Mouse (Mus musculus) cerebellum, adult 2 months (tissue): ENCODE measurements around the gene 1700019D03Rik. TPM values are rescaled to one million over a fixed set of nuclear protein-coding genes. Genes with fewer than 3 reads are reported as not detected.
A peak's percentile ranks its signal among the peaks of the same experiment; 100 is the strongest.

ENCODE experiments used
- DNase-seq, 2 experiments: peaks; one replicate each; pipeline ENCODE4 v3.0.0; 2021
- H3K27ac ChIP-seq: fragments of 200-500 bp; 2 replicates; pipeline ENCODE4 v1.5.1; 2012; ENCODE audit warnings: low read length, control low read depth, inconsistent platforms; ENCODE audit not compliant: insufficient read depth
- H3K27me3 ChIP-seq: fragments of 200-500 bp; 2 replicates; pipeline ENCODE4 v1.6.1; 2012; ENCODE audit warnings: inconsistent platforms, mild to moderate bottlenecking, low read length, moderate library complexity; ENCODE audit not compliant: control insufficient read depth, insufficient read depth
- H3K4me1 ChIP-seq: fragments of 200-500 bp; 2 replicates; pipeline ENCODE4 v1.6.1; 2011; ENCODE audit warnings: low read length; ENCODE audit not compliant: control insufficient read depth, insufficient read depth
- H3K4me3 ChIP-seq: fragments of 200-500 bp; replicated peaks from 2 replicates; pipeline ENCODE3; 2011; ENCODE audit warnings: mild to moderate bottlenecking, low read depth, low read length, control low read depth; ENCODE audit not compliant: insufficient read depth
- CTCF ChIP-seq: fragments of 200-500 bp; IDR thresholded peaks from 2 replicates; pipeline ENCODE4 v1.5.1; 2011; ENCODE audit warnings: low read depth, mild to moderate bottlenecking, control low read depth, low read length, moderate library complexity, borderline replicate concordance; ENCODE audit not compliant: insufficient read depth
- POLR2A ChIP-seq: fragments of 200-500 bp; IDR thresholded peaks from 2 replicates; pipeline ENCODE4 v1.6.1; 2011; ENCODE audit warnings: low read length, control low read depth, borderline replicate concordance; ENCODE audit not compliant: insufficient read depth
- WGBS: fragments of 180-500 bp; shearing (Covaris S2); methylation state at CpG from one replicate; pipeline ENCODE4 v1.1.7; 2018; 5-methylcytosine and 5-hydroxymethylcytosine counted together
- polyA plus RNA-seq: library from polyadenylated mRNA; depleted of rRNA; stranded (reverse); fragments of >200 nt; gene quantifications from 2 replicates; pipeline ENCODE4 v1.2.3, GENCODE M21; 2012

1700019D03Rik gene
- polyA plus RNA-seq, 1 experiment = 13.9 TPM

DNA sequence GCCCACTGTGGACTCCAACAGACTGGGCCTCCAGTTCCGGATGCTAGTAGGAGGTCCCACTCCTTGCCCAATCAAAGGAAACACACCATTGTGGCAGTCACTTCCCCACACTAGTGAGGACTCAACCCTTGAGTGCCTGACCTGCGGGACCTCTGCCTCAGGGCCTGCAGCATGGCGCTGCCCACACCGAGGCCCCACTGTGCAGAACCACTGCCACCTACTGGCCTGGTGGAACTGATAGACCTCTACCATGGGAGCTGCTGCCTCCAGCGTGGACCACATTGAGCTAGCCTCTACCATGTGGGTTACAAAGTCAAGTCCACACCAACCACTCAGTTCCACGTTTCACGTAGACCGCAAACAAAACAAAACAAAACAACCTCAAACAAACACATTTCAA lies 55.4 kb downstream of the 1700019D03Rik start:
- 79% methylated on average over 8 of the region's 8 CpGs for WGBS
- H3K27ac ChIP-seq = no peak overlapping the region

DNA sequence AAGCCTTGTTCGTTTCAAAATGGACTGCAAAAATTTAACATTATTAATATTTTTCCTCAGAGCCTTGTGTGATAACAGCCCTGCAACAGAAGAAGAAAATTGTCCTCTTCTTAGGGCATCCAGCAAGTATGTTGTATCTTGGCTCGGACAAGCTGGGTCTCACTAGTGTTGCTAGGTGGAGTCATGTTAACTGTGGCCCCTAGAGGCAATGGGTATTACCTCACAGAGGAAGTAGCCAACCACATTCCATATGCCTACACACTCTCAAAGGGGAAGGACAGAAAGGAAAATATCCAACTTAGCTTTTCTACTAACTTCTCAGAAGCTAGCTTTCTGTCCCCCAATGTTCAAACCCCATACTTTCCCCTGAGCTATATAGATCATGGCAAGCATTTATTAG lies 56.9 kb downstream of the 1700019D03Rik start:
- H3K4me3 ChIP-seq = no peak overlapping the region
- no peaks in the 10 kb centered on the region for H3K4me1 ChIP-seq
- TF ChIP-seq CTCF (no peak), POLR2A (no peak)
- no peaks in the 10 kb centered on the region for H3K27me3 ChIP-seq
- DNase-seq = no peak
- H3K27ac ChIP-seq = no peak overlapping the region
- 87% methylated on average over 2 of the region's 2 CpGs for WGBS

More for the DNA sequence above, 55.4 kb downstream of the 1700019D03Rik start:
- DNase-seq = no peak
- Histone ChIP-seq H3K4me1 (no peaks in the 10 kb centered on the region), H3K4me3 (no peak overlapping the region), H3K27me3 (no peaks in the 10 kb centered on the region)
- no peak for TF ChIP-seq CTCF
- no peak for TF ChIP-seq POLR2A

DNA sequence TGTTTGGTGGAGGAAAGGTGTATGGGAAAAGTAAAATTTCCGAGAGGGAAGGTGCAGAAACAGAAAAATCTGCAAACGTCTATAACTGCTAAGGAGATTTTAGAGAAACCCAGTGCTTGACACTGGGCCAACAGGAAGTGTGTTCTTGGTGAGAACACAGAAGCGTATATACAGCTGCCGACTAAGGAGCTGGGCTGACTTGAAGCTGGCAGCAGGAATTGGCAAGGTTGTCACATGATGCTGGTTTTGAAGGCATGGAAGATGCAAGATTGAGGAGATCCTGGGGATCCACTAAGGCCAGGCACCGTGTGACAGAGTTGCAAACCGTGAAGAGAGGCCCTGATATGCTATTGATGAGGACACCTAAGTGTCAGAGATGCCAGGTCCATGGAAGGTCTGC lies 59.8 kb downstream of the 1700019D03Rik start:
- WGBS = 59% methylated on average over 6 of the region's 6 CpGs
- Histone ChIP-seq H3K27ac (no peak overlapping the region), H3K4me1 (no peaks in the 10 kb centered on the region), H3K4me3 (no peak overlapping the region), H3K27me3 (no peaks in the 10 kb centered on the region)
- DNase-seq = no peak
- no peak for TF ChIP-seq POLR2A
- TF ChIP-seq CTCF = no peak

DNA sequence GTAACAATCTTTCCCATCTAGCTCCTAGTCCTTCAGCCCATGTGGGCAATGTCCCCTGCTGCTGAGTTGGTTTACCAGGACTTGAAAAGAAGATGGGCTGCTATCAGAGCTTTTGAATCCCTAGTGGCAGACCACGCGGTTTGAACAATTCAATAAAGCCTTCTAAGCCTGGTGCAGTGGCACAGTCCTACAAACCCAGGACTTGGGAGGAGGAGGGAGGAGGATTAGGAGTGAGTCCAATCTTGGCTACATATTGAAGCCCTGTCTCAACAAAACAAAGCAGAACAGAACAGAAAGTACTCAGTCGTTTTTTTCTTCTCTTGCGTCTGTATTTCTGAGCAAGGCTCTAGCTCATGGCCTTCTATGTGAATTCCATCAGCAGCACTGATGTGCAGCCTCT lies 63.2 kb downstream of the 1700019D03Rik start:
- TF ChIP-seq CTCF (no peak), POLR2A (no peak)
- no peak for DNase-seq
- Histone ChIP-seq H3K4me1 (no peaks in the 10 kb centered on the region), H3K27me3 (no peaks in the 10 kb centered on the region), H3K4me3 (no peak overlapping the region), H3K27ac (no peak overlapping the region)
- WGBS = 60% methylated on average over 4 of the region's 4 CpGs

DNA sequence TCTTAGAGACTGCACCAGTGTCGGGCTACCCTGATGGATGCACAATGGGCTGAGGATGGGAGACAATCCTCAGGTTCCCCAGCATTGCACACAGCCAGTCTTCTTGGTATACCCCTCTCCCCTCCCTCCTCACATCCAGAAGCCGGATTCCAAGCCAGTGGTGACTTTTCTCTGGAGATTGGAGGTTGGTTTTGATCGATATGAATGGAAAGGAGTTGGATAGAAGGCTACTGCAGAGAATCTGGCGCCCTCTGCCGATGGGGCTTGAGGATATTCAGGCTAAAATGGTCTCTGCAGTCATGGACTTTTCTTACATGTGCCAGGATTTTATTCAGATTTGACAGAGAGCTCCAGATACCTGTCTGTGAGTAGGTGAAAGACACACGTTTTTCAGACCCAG lies 64.9 kb downstream of the 1700019D03Rik start:
- WGBS = 49% methylated on average over 6 of the region's 6 CpGs
- peak; percentile 51 to 52 for DNase-seq
- Histone ChIP-seq H3K4me3 (no peak overlapping the region), H3K4me1 (no peaks in the 10 kb centered on the region), H3K27ac (no peak overlapping the region), H3K27me3 (no peaks in the 10 kb centered on the region)
- TF ChIP-seq POLR2A (no peak), CTCF (peak; percentile 43; the same call in 1 of the 2 replicates)

DNA sequence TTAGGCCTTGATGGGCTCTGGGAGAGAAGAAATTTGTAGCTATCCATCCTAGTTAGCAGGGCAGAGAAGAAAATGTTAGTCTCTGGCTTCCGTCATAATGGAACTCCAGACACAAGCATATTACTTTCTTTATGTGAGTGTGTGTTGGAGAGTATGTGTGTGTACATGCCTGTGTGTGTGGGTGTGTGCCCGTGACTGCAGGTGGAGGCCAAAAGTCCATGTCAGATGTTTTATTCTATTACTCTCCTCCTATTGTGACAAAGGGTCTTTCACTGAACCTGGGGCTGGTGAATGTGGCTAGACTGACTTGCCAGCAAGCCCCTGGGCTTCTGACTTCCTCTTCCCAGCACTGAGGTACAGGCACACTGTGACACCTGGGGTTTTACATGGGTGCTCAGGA lies 65.5 kb downstream of the 1700019D03Rik start:
- DNase-seq = no peak
- H3K27me3 ChIP-seq = no peaks in the 10 kb centered on the region
- H3K27ac ChIP-seq = no peak overlapping the region
- no peak overlapping the region for H3K4me3 ChIP-seq
- H3K4me1 ChIP-seq = no peaks in the 10 kb centered on the region
- TF ChIP-seq POLR2A (no peak), CTCF (no peak)
- WGBS = 99% methylated on average over 2 of the region's 2 CpGs

DNA sequence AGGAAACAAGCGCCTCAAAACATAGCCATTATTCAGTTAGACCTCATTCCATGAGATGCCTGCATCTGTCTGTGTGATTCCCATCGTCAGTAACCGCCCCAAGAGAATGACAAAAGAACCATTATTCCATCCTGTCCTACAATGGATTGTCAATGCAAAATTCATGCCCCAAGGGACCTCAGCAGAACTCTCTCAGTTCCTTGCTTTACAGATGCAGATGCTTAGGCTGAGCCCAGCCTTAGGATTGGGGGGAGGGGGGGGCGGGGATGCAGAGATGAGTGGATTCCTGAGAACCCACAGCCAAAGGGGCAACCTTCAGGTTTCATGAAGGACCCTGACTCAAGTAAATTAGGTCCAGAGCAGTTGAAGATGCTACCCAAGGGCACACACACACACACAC lies 66.4 kb downstream of the 1700019D03Rik start:
- Histone ChIP-seq H3K4me3 (no peak overlapping the region), H3K4me1 (no peaks in the 10 kb centered on the region), H3K27me3 (no peaks in the 10 kb centered on the region), H3K27ac (no peak overlapping the region)
- TF ChIP-seq POLR2A = no peak
- TF ChIP-seq CTCF = no peak
- WGBS = 51% methylated on average over 4 of the region's 4 CpGs
- no peak for DNase-seq

DNA sequence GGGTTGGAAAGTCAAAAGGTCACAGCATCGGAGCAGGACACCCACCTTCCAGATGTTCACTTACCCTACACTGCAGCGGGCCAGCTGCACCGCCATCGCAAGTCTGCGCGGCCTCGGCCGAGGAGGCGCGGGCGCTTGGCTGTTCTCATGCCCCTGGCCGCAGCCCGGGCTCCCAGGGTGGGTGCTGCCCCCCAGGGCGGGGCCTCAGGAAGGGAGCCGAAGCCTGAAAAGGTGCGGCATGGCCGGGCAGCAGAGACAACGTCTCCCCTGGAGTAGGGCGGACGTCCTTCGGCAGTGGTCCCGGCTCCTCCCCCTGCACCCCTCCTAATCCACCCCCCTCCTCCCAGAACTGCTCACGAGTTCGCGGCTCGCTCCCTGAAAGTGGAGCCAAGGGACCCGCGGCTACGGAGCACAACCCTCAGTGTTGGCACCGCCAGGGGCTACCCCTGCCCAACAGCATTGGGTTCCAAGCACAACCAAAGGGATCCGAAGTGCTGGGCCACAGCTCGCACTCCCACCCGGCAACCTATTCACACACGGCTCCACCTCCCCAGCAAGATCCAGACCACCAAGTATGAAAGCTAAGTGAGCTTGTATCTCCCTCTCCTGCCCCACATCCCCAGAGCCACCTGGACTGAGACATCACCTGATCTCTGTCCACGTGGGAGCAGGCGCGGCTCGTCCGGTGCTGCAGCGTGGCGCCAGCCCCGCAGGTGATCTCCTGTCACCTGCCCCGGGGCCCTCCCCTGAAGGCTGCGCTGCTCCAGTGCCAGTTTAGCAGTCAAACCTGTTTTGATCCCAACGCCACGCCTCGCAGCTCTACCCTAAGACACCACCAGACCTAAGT lies 67.2 kb downstream of the 1700019D03Rik start:
- peak; percentile 78 to 85 for DNase-seq
- no peaks in the 10 kb centered on the region for H3K4me1 ChIP-seq
- peak overlapping the region; percentile 85 for H3K27ac ChIP-seq
- H3K4me3 ChIP-seq = peak overlapping the region; percentile 90
- TF ChIP-seq CTCF (no peak), POLR2A (peak; percentile 36; the same call in 1 of the 2 replicates)
- H3K27me3 ChIP-seq = no peaks in the 10 kb centered on the region
- WGBS = 1% methylated on average over 47 of the region's 47 CpGs
